Mouse (Mus musculus): ENCODE data around the gene Scrn2. TPM values are rescaled to one million over a fixed set of nuclear protein-coding genes. Genes with fewer than 3 reads are reported as not detected.
A peak's percentile ranks its signal among the peaks of the same experiment; 100 is the strongest.

Scrn2 gene
- polyA plus RNA-seq, 1 experiment from 2014 or later, result 14.4 TPM

GRCm38 (mm10) chr11:97044902-97045301 lies 15.2 kb downstream of the Scrn2 start:
- Histone ChIP-seq H3K36me3 (ENCODE audit: control insufficient read depth, insufficient read depth, low read length) (peaks cover 43% of the 10 kb centered on the region), H3K4me2 (ENCODE audit: low read length) (no peak overlapping the region), H3K4me3 (ENCODE audit: control insufficient read depth in 1 of 2, insufficient read depth in 1 of 2, low read depth in 1 of 2, low read length in 2 of 2) (no peak overlapping the region), H3K9ac (ENCODE audit: low read length) (no peak overlapping the region), H3K27me3 (ENCODE audit: control insufficient read depth, insufficient read depth, low read length) (no peaks in the 10 kb centered on the region), H3K27ac (replicated peaks in 1 of 2; ENCODE audit: control insufficient read depth in 1 of 2, insufficient read depth in 1 of 2, low read depth in 2 of 2, low read length in 2 of 2) (no peak overlapping the region), H3K9me3 (ENCODE audit: control insufficient read depth, low read length) (no peaks in the 10 kb centered on the region), H3K4me1 (ENCODE audit: control insufficient read depth in 2 of 2, insufficient read depth in 2 of 2, low read length in 2 of 2) (peaks cover 5 to 9% of the 10 kb centered on the region in 2 experiments)
- no peak for ATAC-seq (ENCODE audit: insufficient number of reproducible peaks, insufficient read depth, low FRiP score, low read depth)
- WGBS, result 95% methylated on average over 8 of the region's 8 CpGs

GRCm38 (mm10) chr11:97045861-97046260 lies 16.1 kb downstream of the Scrn2 start:
- no peak for ATAC-seq (ENCODE audit: insufficient number of reproducible peaks, insufficient read depth, low FRiP score, low read depth)
- H3K4me2 ChIP-seq (ENCODE audit: low read length), result no peak overlapping the region
- H3K4me3 ChIP-seq (ENCODE audit: control insufficient read depth in 1 of 2, insufficient read depth in 1 of 2, low read depth in 1 of 2, low read length in 2 of 2), result no peak overlapping the region
- H3K27ac ChIP-seq (replicated peaks in 1 of 2; ENCODE audit: control insufficient read depth in 1 of 2, insufficient read depth in 1 of 2, low read depth in 2 of 2, low read length in 2 of 2), result no peak overlapping the region
- H3K27me3 ChIP-seq (ENCODE audit: control insufficient read depth, insufficient read depth, low read length), result no peaks in the 10 kb centered on the region
- H3K4me1 ChIP-seq (ENCODE audit: control insufficient read depth in 2 of 2, insufficient read depth in 2 of 2, low read length in 2 of 2), result peaks cover 9 to 15% of the 10 kb centered on the region in 2 experiments
- peaks cover 43% of the 10 kb centered on the region for H3K36me3 ChIP-seq (ENCODE audit: control insufficient read depth, insufficient read depth, low read length)
- 78% methylated on average over 7 of the region's 7 CpGs for WGBS
- H3K9me3 ChIP-seq (ENCODE audit: control insufficient read depth, low read length), result no peaks in the 10 kb centered on the region
- H3K9ac ChIP-seq (ENCODE audit: low read length), result no peak overlapping the region

GRCm38 (mm10) chr11:97048090-97048650 lies 18.4 kb downstream of the Scrn2 start:
- no peak overlapping the region for H3K27ac ChIP-seq (replicated peaks in 1 of 2; ENCODE audit: control insufficient read depth in 1 of 2, insufficient read depth in 1 of 2, low read depth in 2 of 2, low read length in 2 of 2)
- H3K36me3 ChIP-seq (ENCODE audit: control insufficient read depth, insufficient read depth, low read length), result peaks cover 50% of the 10 kb centered on the region
- peaks cover 9 to 21% of the 10 kb centered on the region in 2 experiments; a peak in 3 of 4 replicates for H3K4me1 ChIP-seq (ENCODE audit: control insufficient read depth in 2 of 2, insufficient read depth in 2 of 2, low read length in 2 of 2)
- 73% methylated on average over 8 of the region's 8 CpGs for WGBS
- no peak overlapping the region for H3K4me2 ChIP-seq (ENCODE audit: low read length)
- H3K9me3 ChIP-seq (ENCODE audit: control insufficient read depth, low read length), result no peaks in the 10 kb centered on the region
- H3K9ac ChIP-seq (ENCODE audit: low read length), result no peak overlapping the region
- no peak for ATAC-seq (ENCODE audit: insufficient number of reproducible peaks, insufficient read depth, low FRiP score, low read depth)
- H3K4me3 ChIP-seq (ENCODE audit: control insufficient read depth in 1 of 2, insufficient read depth in 1 of 2, low read depth in 1 of 2, low read length in 2 of 2), result no peak overlapping the region
- no peaks in the 10 kb centered on the region for H3K27me3 ChIP-seq (ENCODE audit: control insufficient read depth, insufficient read depth, low read length)

GRCm38 (mm10) chr11:97049492-97050085 lies 19.9 kb downstream of the Scrn2 start:
- peaks cover 9 to 21% of the 10 kb centered on the region in 2 experiments; a peak in 3 of 4 replicates for H3K4me1 ChIP-seq (ENCODE audit: control insufficient read depth in 2 of 2, insufficient read depth in 2 of 2, low read length in 2 of 2)
- peaks cover 54% of the 10 kb centered on the region for H3K36me3 ChIP-seq (ENCODE audit: control insufficient read depth, insufficient read depth, low read length)
- no peak overlapping the region for H3K9ac ChIP-seq (ENCODE audit: low read length)
- no peak overlapping the region for H3K4me3 ChIP-seq (ENCODE audit: control insufficient read depth in 1 of 2, insufficient read depth in 1 of 2, low read depth in 1 of 2, low read length in 2 of 2)
- H3K27ac ChIP-seq (replicated peaks in 1 of 2; ENCODE audit: control insufficient read depth in 1 of 2, insufficient read depth in 1 of 2, low read depth in 2 of 2, low read length in 2 of 2), result no peak overlapping the region
- WGBS, result 71% methylated on average over 6 of the region's 6 CpGs
- ATAC-seq (ENCODE audit: insufficient number of reproducible peaks, insufficient read depth, low FRiP score, low read depth), result no peak
- no peak overlapping the region for H3K4me2 ChIP-seq (ENCODE audit: low read length)
- no peaks in the 10 kb centered on the region for H3K9me3 ChIP-seq (ENCODE audit: control insufficient read depth, low read length)
- no peaks in the 10 kb centered on the region for H3K27me3 ChIP-seq (ENCODE audit: control insufficient read depth, insufficient read depth, low read length)

DNA sequence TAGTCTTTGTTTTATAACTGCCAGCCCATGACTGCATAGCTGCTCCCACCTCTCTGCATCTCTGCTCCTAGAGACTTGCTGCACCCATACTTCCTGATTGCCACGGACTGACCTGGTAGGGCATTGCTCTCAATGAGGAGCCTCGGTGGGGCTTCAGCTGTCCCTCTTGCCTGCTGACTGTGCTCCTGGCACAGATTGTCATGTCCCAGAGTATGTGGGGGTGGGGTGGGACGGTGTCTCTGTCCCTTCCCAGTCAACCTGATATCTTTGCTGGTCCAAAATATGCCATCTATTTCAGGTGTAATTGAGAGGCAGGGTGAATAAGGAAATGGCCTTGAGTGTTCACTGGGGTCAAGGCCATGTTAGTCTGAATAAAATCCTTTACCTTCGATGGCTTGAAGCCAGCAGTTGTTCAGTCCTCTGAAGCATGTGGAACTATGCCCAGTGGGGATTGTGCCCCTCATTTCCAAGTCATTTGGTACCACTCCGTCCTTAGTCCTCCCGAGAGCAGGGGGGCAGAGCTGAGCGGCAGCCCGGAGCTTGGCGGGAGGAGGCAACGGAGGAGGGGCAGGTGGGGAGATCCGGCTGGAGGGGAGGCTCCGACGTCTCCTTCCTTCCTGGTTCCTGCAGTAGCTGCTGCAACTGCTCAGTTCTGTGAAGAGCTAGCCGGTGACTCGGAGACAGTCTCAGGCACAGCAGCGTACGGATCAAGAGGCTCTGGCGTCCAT lies 20.6 kb downstream of the Scrn2 start, which contains the start of gene Osbpl7:
Gene Osbpl7 (plus strand): TSS at position 413 of the 728 bp plus-strand sequence.
- Histone ChIP-seq H3K36me3 (ENCODE audit: control insufficient read depth, insufficient read depth, low read length) (peaks cover 54% of the 10 kb centered on the region), H3K4me1 (ENCODE audit: control insufficient read depth in 2 of 2, insufficient read depth in 2 of 2, low read length in 2 of 2) (peaks cover 9 to 21% of the 10 kb centered on the region in 2 experiments; a peak in 3 of 4 replicates), H3K9me3 (ENCODE audit: control insufficient read depth, low read length) (no peaks in the 10 kb centered on the region), H3K4me2 (ENCODE audit: low read length) (peak within 1 kb of the TSS; percentile 85), H3K9ac (ENCODE audit: low read length) (peak within 1 kb of the TSS; percentile 88), H3K27ac (replicated peaks in 1 of 2; ENCODE audit: control insufficient read depth in 1 of 2, insufficient read depth in 1 of 2, low read depth in 2 of 2, low read length in 2 of 2) (peak within 1 kb of the TSS in 1 of 2 experiments; percentile 46; a peak in 3 of 4 replicates), H3K27me3 (ENCODE audit: control insufficient read depth, insufficient read depth, low read length) (no peaks in the 10 kb centered on the region), H3K4me3 (ENCODE audit: control insufficient read depth in 1 of 2, insufficient read depth in 1 of 2, low read depth in 1 of 2, low read length in 2 of 2) (peak within 1 kb of the TSS; percentile 67 to 72)
- ATAC-seq (ENCODE audit: insufficient number of reproducible peaks, insufficient read depth, low FRiP score, low read depth), result peak; percentile 69
- WGBS, result 4% methylated on average over 18 of the region's 18 CpGs

DNA sequence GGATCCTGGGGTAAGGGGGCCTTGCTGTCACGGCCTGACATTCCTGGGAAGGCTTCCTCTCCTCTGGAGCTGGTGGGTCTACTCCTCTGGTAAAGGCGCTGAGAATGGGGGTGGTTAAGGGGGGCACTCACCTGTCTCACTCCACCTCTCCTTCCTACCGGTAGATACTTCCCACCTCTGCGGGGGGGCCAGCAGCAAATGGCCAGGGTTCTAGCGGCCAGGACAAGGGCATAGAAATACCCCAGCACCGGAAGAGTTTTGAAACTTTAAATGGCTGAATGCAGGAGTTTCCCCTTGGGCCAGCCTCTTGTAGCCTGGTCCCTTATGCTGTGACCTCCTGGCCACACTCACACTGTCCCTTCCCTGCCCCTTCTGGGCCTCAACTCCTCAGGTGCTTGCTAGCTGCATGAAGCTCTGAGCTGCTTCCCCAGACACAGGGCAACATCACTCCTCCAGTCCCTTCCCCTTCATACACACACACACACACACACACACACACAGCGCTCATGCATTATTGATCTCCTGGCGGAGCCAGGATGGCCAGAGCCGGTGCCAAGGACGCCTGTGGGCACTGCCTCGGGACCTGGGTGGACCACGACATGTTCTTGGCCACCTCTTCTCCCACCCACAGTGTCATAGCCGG lies 21.3 kb downstream of the Scrn2 start:
- no peaks in the 10 kb centered on the region for H3K9me3 ChIP-seq (ENCODE audit: control insufficient read depth, low read length)
- H3K4me2 ChIP-seq (ENCODE audit: low read length), result peak overlapping the region; percentile 85
- H3K36me3 ChIP-seq (ENCODE audit: control insufficient read depth, insufficient read depth, low read length), result peaks cover 57% of the 10 kb centered on the region
- H3K9ac ChIP-seq (ENCODE audit: low read length), result peak overlapping the region; percentile 88
- no peak; the same call in 1 of the 2 replicates for ATAC-seq (ENCODE audit: insufficient number of reproducible peaks, insufficient read depth, low FRiP score, low read depth)
- WGBS, result 18% methylated on average over 13 of the region's 13 CpGs
- no peaks in the 10 kb centered on the region for H3K27me3 ChIP-seq (ENCODE audit: control insufficient read depth, insufficient read depth, low read length)
- H3K4me1 ChIP-seq (ENCODE audit: control insufficient read depth in 2 of 2, insufficient read depth in 2 of 2, low read length in 2 of 2), result peaks cover 9 to 21% of the 10 kb centered on the region in 2 experiments; a peak in 3 of 4 replicates
- H3K4me3 ChIP-seq (ENCODE audit: control insufficient read depth in 1 of 2, insufficient read depth in 1 of 2, low read depth in 1 of 2, low read length in 2 of 2), result peak overlapping the region; percentile 67 to 72
- H3K27ac ChIP-seq (replicated peaks in 1 of 2; ENCODE audit: control insufficient read depth in 1 of 2, insufficient read depth in 1 of 2, low read depth in 2 of 2, low read length in 2 of 2), result peak overlapping the region in 1 of 2 experiments; percentile 46; a peak in 3 of 4 replicates

DNA sequence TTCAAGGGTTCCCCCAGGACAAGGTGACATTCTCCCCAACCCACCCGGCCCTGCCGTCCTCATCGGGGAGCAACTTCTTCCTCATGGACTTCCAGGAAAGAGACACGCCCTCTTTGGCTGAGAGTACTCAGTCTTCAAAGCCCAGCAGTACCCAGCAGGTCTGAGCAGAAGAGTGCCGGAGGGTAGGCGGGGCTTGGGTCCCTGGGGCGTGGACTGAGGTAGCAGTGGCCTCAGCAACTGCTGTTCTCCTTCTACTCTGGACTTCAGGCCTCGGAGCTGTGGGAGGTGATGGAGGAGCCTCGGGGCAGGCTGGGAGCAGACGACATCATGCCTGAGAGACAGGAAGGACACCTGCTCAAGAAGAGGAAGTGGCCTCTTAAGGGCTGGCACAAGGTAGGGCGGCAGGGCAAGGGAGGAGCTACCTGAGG lies 22.5 kb downstream of the Scrn2 start:
- Histone ChIP-seq H3K27me3 (ENCODE audit: control insufficient read depth, insufficient read depth, low read length) (no peaks in the 10 kb centered on the region), H3K27ac (replicated peaks in 1 of 2; ENCODE audit: control insufficient read depth in 1 of 2, insufficient read depth in 1 of 2, low read depth in 2 of 2, low read length in 2 of 2) (no peak overlapping the region), H3K4me3 (ENCODE audit: control insufficient read depth in 1 of 2, insufficient read depth in 1 of 2, low read depth in 1 of 2, low read length in 2 of 2) (no peak overlapping the region), H3K4me2 (ENCODE audit: low read length) (peak overlapping the region; percentile 85), H3K9ac (ENCODE audit: low read length) (no peak overlapping the region), H3K4me1 (ENCODE audit: control insufficient read depth in 2 of 2, insufficient read depth in 2 of 2, low read length in 2 of 2) (peaks cover 9 to 21% of the 10 kb centered on the region in 2 experiments; a peak in 3 of 4 replicates), H3K36me3 (ENCODE audit: control insufficient read depth, insufficient read depth, low read length) (peaks cover 61% of the 10 kb centered on the region), H3K9me3 (ENCODE audit: control insufficient read depth, low read length) (no peaks in the 10 kb centered on the region)
- WGBS, result 19% methylated on average over 11 of the region's 11 CpGs
- ATAC-seq (ENCODE audit: insufficient number of reproducible peaks, insufficient read depth, low FRiP score, low read depth), result no peak

Data from heart, embryonic 14.5 days (tissue).